Mouse (Mus musculus) spleen, adult 2 months (tissue): ENCODE results near the gene Spry1.

Source experiments
- CTCF ChIP-seq: fragments of 200-500 bp; IDR thresholded peaks from 2 replicates; pipeline ENCODE4 v1.5.1; 2011; ENCODE audit warnings: mild to moderate bottlenecking, inconsistent platforms; ENCODE audit not compliant: insufficient read depth, insufficient read length, insufficient replicate concordance; ENCODE audit errors: extremely low read depth
- POLR2A ChIP-seq: fragments of 200-500 bp; IDR thresholded peaks from 2 replicates; pipeline ENCODE4 v1.6.1; 2011; ENCODE audit warnings: low read depth, low read length, inconsistent platforms

GRCm38 (mm10) chr3:37642681-37643214 lies 3.0 kb downstream of the Spry1 start:
- no peak for TF ChIP-seq POLR2A
- no peak for TF ChIP-seq CTCF
